Mouse (Mus musculus) cortical plate, adult 2 months (tissue): ENCODE data around the gene App.

Experiments
- CTCF ChIP-seq: fragments of 200-500 bp; IDR thresholded peaks from 2 replicates; pipeline ENCODE4 v1.5.1; 2011; ENCODE audit warnings: mild to moderate bottlenecking, control low read depth, low read length; ENCODE audit not compliant: insufficient read depth; ENCODE audit errors: extremely low read depth
- POLR2A ChIP-seq: fragments of 200-500 bp; IDR thresholded peaks from 2 replicates; pipeline ENCODE4 v1.6.1; 2011; ENCODE audit warnings: mild to moderate bottlenecking, low read length, control low read depth; ENCODE audit not compliant: insufficient read depth; ENCODE audit errors: extremely low read depth

DNA sequence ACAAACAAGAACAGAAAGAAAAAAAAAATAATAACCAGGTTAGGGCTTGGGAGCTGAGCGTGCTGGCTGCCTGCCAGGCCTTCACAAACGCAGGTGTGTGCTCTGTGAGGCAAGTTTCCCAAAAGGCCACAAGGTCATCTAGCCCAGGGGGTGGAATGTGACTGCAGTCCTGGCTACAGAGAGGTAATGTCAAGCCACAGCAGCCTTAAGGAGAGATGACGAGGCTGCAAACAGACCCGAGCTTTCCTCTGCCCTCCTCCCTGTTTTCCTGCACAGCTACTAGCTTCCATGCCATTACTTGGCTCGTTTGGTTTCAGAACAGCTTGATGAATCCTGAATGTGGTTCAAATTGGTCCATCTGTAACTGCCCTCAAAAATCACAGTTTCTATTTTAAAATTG is 4.7 kb downstream of the App start:
- no peak for TF ChIP-seq POLR2A
- TF ChIP-seq CTCF: no peak
